Mouse (Mus musculus): ENCODE data around the gene Ophn1. TPM values are rescaled to one million over a fixed set of nuclear protein-coding genes. Genes with fewer than 3 reads are reported as not detected.

The Ophn1 gene
- total RNA-seq, 2 experiments from 2014 or later = 48.7 to 48.9 TPM

Small RNAs within 50 kb of the gene (microRNA-seq; reads per million reads assigned to microRNA genes)
- gene Gm27554 = not detected

Other genes with a start within 250 kb of the Ophn1 start
- 10 to 100 TPM; 28.0 to 29.8 TPM for gene Yipf6, start 45.3 kb upstream of the Ophn1 start, total RNA-seq (2021)
- gene Stard8, start 112.2 kb upstream of the Ophn1 start, total RNA-seq (2021) = 1 to 10 TPM; 7.3 to 7.9 TPM
- gene Efnb1, start 245.1 kb upstream of the Ophn1 start, total RNA-seq (2021) = 10 to 100 TPM; 30.1 to 31.5 TPM